Mouse (Mus musculus) Patski (cell line): ENCODE data around the gene Cryzl2. TPM values are rescaled to one million over a fixed set of nuclear protein-coding genes. Genes with fewer than 3 reads are reported as not detected.

Experiments
- ATAC-seq: fragments of 100-300 bp; one replicate; pipeline ENCODE4 v1.8.0; 2021
- CTCF ChIA-PET: fragments of 350-600 bp; sonication (Branson Sonifier 250); formaldehyde crosslinking; loops from one replicate; lab custom pipeline; 2022; ENCODE audit warnings: inconsistent platforms; lab: Charles Lee
- POLR2A ChIA-PET: fragments of 350-600 bp; sonication (Branson Sonifier 250); formaldehyde crosslinking; loops from one replicate; lab custom pipeline; 2022; ENCODE audit warnings: antibody characterized with exemption, inconsistent platforms; lab: Charles Lee
- DNase-seq: peaks from one replicate; pipeline ENCODE4 v3.0.0-alpha.2; 2011; ENCODE audit warnings: low read depth, low spot score
- H3K27me3 ChIP-seq: fragments of 371-371 bp; one replicate; pipeline ENCODE4 v1.5.1; 2021
- CTCF ChIP-seq: fragments of 100-300 bp; IDR thresholded peaks from one replicate; pipeline ENCODE4 v1.5.1; 2021
- in situ Hi-C: fragments of 300-500 bp; cut with MboI; formaldehyde crosslinking; loops from 3 replicates; pipeline ENCODE4 v1.11.1; 2018; ENCODE audit warnings: low pct_unique_long_range_greater_than_20kb, mixed read lengths
- polyA plus RNA-seq: library from polyadenylated mRNA; unstranded; gene quantifications from one replicate; pipeline ENCODE4 v1.2.3, GENCODE M21; 2021

Gene Cryzl2
- polyA plus RNA-seq, 1 experiment from 2014 or later = not detected

DNA sequence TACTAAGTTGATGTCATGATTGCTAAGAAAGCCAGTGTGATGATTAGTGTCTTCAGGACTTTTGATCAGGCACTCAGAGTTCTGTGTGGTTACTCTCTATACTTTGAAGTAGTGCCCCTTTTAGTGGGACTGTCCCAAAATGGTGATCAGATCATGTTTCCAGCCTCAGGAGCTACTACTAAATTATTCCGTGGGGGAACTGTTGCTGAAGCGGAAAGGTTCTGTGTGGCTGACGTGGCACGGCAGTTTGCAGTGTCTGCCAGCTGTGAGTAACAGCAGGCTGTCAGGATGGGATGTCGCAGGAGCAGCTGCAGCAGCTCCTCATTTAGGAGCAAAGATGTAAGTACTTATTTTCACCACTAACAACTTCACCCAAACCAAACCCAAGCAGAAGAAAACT, 48.1 kb downstream of the Cryzl2 start, which contains the start of gene Sec16b:
Gene Sec16b, plus strand, starts transcription at position 207 of the 400 bp plus-strand sequence.
- ChIA-PET POLR2A (no interaction called here), CTCF (interaction anchor here (0.7 to 2.5 kb wide), 2 partner anchors 30 to 207 kb away, joined by 4 to 10 read pairs; no protein-coding TSS in a partner anchor)
- no peak for DNase-seq
- no peak for TF ChIP-seq CTCF
- in situ Hi-C loops = no loop called here
- no peaks in the 10 kb centered on the region for H3K27me3 ChIP-seq
- ATAC-seq = no peak

DNA sequence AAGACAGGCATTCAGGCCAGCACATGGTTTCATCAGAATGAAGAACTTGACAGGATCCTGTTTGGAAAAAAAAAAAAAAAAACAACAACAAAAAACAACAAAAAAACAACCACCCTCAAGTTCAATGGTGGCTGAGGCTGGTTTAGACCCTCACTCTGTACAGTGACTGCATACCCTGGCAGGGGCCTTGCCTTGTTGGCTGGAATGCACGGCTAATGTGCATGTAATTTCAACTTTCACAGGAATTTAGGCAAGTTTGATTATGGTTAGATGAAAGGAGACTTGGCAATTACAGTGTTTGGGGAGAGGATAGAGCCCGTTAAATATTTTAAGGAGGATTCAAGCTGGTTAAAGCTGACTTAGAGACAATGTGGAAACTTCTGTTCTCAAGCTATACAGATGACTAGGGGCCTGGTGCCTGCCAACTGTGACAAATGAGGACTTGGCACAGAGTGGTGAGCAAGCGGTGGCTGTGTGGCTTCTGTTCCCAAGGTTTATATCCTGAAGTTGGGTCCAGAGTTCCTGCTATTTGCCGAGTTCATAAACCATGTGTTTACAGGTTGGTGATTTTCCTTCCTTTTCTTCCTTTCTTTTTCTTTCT, 48.7 kb downstream of the Cryzl2 start:
- DNase-seq = no peak
- no peak for TF ChIP-seq CTCF
- POLR2A ChIA-PET = interaction anchor here (0.6 kb wide), 1 partner anchor 47 kb away, joined by 5 read pairs; no protein-coding TSS in a partner anchor
- ATAC-seq = peak; percentile 26
- CTCF ChIA-PET = interaction anchor here (0.8 to 2.5 kb wide), 3 partner anchors 29 to 208 kb away, joined by 3 to 10 read pairs (median 3); no protein-coding TSS in a partner anchor
- no peaks in the 10 kb centered on the region for H3K27me3 ChIP-seq
- in situ Hi-C loops = no loop called here

DNA sequence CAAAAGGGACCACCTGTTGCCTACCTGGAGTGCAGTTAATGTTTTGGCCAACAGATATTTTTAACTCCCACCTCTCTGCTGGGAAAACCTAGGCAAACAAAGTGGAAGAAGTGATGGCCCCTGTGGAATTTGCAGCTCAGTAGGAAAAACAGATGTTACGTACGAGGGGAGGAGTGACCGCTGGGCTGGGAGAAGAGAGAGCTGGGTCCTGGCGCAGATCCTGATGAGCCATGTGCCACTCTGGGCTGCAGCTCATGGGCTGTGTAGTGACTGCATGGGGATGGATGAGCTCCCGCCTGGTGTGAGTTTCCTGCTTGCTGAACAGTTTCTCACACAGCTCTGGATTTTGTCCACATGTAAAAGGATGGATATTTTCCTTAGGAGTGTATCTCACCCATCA, 49.4 kb downstream of the Cryzl2 start:
- ATAC-seq = no peak
- in situ Hi-C loops = no loop called here
- H3K27me3 ChIP-seq = no peaks in the 10 kb centered on the region

DNA sequence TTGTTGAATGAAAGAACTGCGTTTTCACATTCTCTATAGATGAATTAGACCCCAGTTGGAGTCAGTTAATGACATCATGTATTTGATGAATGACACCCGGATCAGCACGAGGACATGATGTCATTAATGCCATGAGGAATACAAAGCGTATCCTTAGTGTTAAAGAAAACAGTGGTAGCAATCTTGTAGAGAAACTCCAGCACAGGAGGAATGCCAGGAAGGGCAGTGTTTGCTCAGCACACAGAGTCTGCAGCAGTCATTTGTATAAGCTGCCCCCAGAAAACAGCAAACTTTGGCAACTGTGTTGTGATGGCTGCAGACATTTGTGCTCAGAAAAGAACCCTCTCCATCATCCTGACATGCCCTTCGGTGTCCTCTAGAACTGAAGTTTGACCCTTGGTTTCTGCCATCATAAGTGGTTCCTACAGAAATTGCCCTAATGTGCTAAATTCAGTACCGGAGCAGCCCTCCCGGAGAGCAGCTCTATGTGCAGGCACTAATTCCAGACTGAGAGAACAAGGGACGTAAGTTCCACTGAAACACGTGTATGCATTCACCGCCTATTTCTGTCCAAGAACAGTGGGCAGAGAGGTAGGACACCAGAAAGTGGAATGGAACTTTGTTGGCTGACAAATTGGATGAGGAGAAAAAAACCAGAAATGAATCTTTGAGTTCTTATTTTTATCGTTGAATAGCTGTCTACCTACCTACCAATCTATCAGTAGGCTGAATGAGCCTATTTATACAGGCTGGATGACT, 54.5 kb downstream of the Cryzl2 start:
- CTCF ChIA-PET = interaction anchor here (1.8 kb wide), 1 partner anchor 8 kb away, joined by 4 read pairs; no protein-coding TSS in a partner anchor
- DNase-seq = no peak
- H3K27me3 ChIP-seq = no peaks in the 10 kb centered on the region
- TF ChIP-seq CTCF = no peak
- ATAC-seq = no peak
- POLR2A ChIA-PET = no interaction called here
- in situ Hi-C loops = no loop called here

More for the DNA sequence above, 49.4 kb downstream of the Cryzl2 start:
- ChIA-PET POLR2A (interaction anchor here (0.6 kb wide), 1 partner anchor 48 kb away, joined by 5 read pairs; no protein-coding TSS in a partner anchor), CTCF (interaction anchor here (0.8 to 1.2 kb wide), 2 partner anchors 28 to 208 kb away, joined by 3 read pairs; no protein-coding TSS in a partner anchor)
- no peak for DNase-seq
- no peak for TF ChIP-seq CTCF

DNA sequence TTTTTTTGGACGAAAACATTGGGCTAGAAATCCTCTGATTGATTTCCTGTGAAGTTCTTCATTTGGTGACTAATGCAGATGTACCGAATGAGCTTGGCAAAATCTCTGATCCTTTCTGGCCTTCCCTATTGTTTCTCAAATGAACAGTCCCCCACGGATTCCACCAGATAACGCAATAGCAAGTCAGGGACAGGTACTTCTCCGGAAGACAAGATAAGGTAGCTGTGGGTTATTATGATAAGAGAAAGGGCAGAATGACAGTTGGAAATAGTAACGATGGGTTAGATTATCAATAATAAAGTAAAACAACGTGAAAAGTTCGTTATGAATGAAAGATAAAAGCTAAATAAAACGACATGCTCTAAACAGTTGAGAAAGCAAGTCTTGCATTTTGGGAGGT, 55.2 kb downstream of the Cryzl2 start:
- ATAC-seq = no peak
- no peaks in the 10 kb centered on the region for H3K27me3 ChIP-seq
- TF ChIP-seq CTCF = no peak
- CTCF ChIA-PET = no interaction called here
- POLR2A ChIA-PET = no interaction called here
- in situ Hi-C loops = no loop called here
- DNase-seq = no peak

DNA sequence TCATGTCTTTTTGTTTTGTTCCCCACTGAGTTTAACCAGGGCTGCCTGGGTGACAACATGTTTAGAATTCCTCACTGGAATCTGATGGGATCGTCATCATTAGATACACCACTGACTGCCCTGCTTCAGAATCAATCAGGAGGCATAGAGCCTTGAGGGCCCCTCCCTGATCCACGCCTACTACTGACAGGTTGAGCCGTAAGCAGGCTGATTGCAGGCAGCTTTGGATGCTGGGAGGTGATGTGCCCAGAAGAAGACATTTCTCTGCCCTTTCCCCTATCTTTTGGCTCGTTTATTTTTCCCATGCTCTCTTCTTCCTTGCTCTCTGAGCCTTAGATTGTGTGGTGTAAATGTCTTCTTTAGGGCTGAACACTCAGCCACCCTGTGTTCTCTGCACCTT, 55.9 kb downstream of the Cryzl2 start:
- in situ Hi-C loops = no loop called here
- no peak for TF ChIP-seq CTCF
- POLR2A ChIA-PET = no interaction called here
- H3K27me3 ChIP-seq = no peaks in the 10 kb centered on the region
- no peak for DNase-seq
- ATAC-seq = no peak
- CTCF ChIA-PET = no interaction called here

DNA sequence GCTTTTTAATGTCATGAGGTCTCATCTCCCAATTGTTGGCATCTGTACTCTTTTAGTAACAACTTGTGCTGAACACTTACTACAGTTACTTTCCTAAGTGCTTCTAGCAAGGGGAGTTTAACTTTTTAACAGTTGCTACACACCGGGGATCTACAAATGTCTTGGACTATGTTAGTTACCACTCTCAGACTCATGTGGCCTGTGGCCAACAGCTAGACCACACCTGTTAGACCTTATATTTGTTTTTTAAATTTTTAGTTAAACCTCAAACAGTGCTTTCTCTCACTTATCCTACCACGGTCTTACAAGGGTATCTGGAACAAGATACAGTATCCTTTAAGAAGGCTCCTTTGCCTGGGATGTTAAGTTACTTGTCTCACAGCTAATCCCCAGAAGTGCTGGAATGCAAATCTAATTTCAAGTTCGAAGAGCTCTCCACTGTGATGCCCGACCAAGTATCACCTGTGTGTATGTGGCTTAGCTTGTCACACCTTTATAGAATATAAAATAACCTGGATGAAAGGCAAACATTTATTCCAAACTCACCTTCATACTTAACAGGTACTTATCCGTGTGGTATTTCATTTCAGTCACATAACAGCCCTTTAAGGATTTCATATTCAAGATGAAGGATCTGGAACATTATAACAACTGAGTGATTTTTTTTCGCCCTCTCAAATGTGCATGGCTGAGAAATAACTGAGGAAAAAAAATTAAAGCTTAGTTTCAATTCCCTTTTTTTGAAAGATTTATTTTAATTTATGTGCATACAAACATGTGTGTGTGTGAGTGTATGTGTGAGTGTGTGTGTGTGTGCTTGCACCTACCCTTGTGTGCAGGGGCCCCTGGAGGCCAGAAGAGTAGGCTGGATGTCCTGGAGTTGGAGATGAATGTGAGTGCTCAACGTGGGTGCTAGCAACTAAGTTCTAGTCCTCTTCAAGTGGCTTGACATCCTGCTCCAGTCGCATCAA, 58.7 kb downstream of the Cryzl2 start:
- DNase-seq (no peak), ATAC-seq (no peak)
- no peaks in the 10 kb centered on the region for H3K27me3 ChIP-seq
- CTCF ChIA-PET = interaction anchor here (0.7 to 2.3 kb wide), 4 partner anchors 19 to 1136 kb away, joined by 3 to 6 read pairs (median 4); no protein-coding TSS in a partner anchor
- TF ChIP-seq CTCF = no peak
- POLR2A ChIA-PET = no interaction called here
- in situ Hi-C loops = no loop called here

DNA sequence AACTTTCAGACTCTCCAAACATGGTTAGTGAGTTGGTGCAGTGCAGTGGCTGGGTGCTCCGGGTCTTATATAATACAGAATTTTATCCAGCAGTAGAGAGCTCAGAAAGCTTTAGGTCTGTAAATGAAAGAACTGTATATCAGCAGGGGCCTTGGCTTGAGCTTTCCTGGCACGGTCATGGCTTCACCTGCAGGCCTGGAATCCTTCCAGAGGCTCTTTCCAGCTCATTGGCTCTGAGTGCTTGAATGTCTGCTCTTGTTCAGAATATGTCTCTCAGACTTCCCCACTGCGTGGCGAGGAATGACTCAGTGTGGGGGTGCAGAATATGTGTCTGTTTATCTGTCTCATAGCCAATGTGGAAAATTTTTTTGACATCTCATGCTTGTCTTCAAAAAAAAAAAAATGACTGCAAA, 59.7 kb downstream of the Cryzl2 start:
- TF ChIP-seq CTCF = no peak
- DNase-seq = peak; percentile 92

DNA sequence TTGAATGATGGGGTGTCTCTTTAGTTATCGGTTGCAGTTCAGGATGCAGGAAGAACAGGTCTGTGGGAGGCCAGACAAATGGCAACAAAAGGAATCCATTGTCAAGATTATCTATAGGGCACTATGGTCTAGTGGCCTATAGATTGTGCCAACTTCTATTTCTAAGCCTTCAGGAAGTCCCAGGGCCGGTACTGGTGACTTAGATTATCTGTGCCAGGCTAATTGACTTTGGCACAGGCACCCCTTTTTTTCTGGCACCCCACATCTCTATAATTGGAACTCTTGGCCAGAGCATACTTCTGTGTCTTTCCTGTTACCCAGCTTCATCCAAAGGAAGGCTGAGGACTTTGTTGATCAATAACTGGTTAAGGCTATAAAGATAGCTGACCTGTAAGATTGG, 61.0 kb downstream of the Cryzl2 start:
- ATAC-seq = no peak
- DNase-seq = no peak
- POLR2A ChIA-PET = no interaction called here
- CTCF ChIA-PET = no interaction called here
- H3K27me3 ChIP-seq = no peaks in the 10 kb centered on the region
- in situ Hi-C loops = no loop called here
- no peak for TF ChIP-seq CTCF

More for the DNA sequence above, 59.7 kb downstream of the Cryzl2 start:
- in situ Hi-C loops = no loop called here
- ATAC-seq = peak; percentile 85
- ChIA-PET POLR2A (interaction anchor here (0.7 kb wide), 1 partner anchor 435 kb away, joined by 3 read pairs; no protein-coding TSS in a partner anchor), CTCF (interaction anchor here (0.6 to 1.3 kb wide), 3 partner anchors 19 to 218 kb away, joined by 3 to 6 read pairs (median 3); no protein-coding TSS in a partner anchor)
- H3K27me3 ChIP-seq = no peaks in the 10 kb centered on the region

DNA sequence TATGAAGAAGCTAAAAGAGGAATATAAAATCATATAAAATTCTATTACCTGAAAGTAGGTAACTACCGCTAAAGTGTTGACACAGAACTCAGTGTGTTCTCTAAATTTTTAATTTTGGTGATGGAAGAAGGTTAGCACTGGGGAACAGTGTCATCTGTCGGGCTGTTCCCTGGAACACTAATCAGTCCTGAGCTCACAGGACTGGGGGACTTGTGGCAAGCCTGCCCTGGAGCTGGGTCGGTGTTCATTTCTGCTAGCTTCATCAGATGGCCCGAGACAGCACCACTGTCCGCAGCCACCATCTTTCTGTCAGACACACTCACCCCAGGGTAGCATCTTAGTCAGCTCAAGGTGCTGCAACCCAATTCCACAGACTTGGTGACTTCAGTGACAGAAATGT, 63.9 kb downstream of the Cryzl2 start:
- POLR2A ChIA-PET = no interaction called here
- in situ Hi-C loops = no loop called here
- no peak for TF ChIP-seq CTCF
- DNase-seq (no peak), ATAC-seq (no peak)
- CTCF ChIA-PET = interaction anchor here (0.9 to 2.7 kb wide), 3 partner anchors 14 to 89 kb away, joined by 3 to 17 read pairs (median 4); no protein-coding TSS in a partner anchor
- no peaks in the 10 kb centered on the region for H3K27me3 ChIP-seq
